Mouse (Mus musculus): ENCODE measurements around the gene Hic2.

Gene Hic2

DNA sequence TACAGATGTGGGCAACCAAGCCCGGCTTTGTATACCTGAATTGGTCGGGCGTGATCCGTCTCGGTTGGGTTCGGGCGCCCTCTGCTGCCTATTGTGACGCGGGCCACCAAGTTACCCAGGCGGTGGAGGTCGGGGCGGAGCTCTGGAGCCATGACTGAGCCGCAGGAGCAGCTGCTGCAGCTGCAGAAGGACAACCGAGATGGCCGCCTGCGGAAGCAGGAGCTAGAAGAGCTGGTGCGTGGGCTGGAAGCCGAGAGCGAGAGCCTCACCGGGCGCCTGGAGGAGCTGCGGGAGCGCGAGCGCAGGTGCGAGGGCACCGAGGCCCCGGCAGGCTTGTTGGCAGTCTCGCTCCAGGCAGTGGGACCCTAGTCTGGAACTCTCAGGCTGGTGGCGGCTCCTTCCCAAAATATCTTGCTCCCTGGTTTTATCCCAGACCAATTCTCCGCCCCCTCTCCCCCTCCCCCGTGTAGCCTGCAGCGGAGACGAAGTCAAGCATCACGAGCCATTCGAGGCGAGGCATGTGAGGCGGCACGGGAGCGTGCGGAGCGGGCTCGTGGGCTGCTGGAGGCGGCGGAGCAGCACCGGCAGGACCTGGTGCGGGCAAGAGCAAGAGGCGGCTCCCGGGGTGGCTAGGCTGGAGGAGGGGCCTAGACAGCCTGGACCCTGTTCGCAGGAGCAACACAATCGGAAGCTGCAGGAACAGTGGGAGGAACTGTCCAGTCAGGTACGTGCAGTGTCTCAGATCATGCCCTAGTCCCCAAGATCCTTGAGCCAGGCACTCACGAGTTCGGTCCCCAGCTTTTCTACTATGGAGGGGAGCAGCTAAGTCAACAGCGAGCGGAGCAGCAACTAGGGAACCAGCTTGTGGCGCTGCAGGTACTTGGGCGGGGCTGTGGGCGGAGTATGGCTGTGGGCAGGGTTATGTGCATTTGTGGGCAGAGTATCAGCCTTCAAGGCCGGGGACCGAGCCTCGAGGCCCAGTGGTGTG, 43.1 kb downstream of the Hic2 start:
- peak; percentile 85 to 94 for DNase-seq

- DNase-seq = peak; percentile 20 to 26
Observed at GRCm38 (mm10) chr16:17277342-17278211, 44.2 kb downstream of the Hic2 start.

DNA sequence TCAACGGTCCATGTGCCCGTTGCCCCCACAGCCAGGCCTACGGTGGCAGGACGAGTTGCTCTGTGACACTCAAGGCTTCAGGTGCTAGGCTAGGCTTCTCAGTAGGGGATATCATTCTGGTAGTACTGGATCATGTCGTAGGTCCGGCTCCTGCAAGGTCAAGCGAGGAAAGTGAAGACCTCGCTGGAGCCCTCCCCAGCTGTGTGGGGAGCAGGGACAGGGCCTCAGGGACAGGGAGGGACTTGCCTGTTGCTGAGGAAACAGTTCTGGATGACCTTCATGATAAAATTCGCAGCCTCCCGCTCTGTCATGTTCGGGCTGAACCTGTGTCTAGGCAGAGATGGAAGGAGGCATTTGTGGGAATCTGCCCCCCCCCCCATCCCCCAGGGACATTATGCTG, 47.1 kb downstream of the Hic2 start:
- no peak for DNase-seq

- DNase-seq = no peak
Observed at GRCm38 (mm10) chr16:17283151-17283550, 49.8 kb downstream of the Hic2 start.

- DNase-seq = no peak
Observed at GRCm38 (mm10) chr16:17287103-17287502, 53.7 kb downstream of the Hic2 start.

DNA sequence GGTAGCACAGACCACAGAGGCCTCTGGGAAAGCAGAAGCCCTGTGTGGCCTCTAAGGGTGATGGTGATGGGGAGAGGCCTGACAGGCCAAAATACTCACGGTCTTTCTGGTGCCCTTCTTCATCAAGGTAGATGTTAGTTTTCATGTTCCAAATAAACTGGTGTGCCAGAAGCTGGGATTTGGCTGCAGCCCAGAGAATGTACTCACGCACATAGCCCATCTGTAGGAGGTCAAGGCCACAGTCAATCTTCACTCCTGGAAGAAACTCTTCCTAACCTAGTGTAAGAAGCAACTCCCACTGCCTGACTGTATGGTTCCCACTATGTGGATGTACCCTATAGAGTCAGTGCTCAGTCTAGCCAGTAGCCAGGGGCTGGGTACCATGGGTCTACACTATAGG, 57.6 kb downstream of the Hic2 start:
- no peak for DNase-seq

GRCm38 (mm10) chr16:17292751-17293150, 59.4 kb downstream of the Hic2 start:
- DNase-seq = peak; percentile 51 to 83

DNA sequence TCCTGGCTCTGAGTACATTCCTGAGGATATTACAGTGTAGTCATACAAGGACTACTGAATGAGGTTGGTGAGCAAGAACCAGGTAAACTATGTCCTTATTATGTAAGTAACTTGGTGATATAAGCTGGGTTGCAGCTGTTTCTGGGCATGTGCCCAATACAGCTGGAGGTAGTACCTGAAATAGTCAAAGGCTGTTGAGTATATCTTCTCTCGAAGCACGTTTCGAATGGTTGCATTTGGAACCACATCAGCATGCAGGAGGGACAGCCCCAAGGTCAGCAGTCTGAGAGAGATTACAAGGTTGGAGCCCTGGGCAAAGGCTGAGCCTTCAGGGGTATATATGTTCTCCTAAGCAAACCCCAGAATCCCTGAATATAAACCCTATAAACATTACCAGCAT, 67.4 kb downstream of the Hic2 start:
- DNase-seq = no peak

DNA sequence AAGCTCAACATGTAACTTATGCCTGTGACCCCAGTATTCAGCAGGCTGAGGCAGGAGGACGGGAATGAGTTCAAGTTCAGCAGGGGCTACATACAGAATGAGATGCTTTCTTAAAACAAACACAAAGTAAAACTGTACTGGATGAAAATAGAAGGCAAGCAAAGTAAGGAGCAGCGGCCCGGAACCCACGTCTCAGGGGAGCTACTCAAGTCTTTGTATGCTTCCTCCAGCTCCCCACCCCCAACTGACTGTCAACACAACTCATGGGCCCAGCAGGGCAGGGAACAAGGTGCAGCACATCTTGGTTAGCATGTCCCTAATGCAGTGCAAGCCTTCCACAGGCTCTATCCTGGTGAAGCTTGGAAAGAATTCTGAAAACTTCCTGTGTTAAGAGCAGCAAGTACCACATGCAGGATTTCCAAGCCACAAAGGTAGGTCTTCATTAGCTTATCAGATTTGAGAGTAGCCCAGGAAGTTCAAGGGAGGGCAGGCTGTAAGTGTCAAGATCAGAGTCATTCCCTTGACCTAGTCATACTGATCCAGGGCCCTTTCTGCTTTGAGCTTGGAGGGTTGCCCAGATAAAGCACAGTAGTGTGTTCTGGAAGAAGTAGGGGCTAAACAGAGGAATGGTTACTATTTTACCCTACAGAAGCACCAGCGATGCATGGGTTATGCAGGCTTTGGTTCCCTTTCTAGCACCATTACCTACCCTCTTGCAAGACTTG, 70.3 kb downstream of the Hic2 start:
- peak; percentile 41 to 53 for DNase-seq

DNA sequence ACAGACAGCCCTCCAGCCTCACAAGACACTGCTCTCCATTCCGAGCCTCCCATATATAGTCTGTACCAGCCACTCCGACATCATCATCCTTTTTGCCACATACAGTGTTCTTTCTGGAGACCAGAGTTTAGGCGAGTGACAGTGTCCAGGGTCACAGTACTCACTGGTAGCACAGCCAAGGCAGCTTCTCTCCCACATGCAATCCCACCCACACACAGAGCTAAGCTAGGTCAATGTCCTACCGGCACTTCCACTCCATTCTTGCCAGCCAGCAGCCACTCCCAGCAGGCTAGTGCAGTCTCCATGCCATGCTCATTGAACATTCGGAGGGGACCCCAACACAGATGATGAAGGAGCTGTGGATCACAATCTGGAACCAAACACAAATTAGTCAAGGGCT, 74.1 kb downstream of the Hic2 start:
- no peak for DNase-seq

- no peak for DNase-seq
Observed at GRCm38 (mm10) chr16:17309036-17309435, 75.7 kb downstream of the Hic2 start.

GRCm38 (mm10) chr16:17312531-17312930, 79.2 kb downstream of the Hic2 start:
- no peak for DNase-seq

Data from spleen, adult 18-20 months (tissue).